Mouse (Mus musculus): Measurements from ENCODE around the gene Klc4.

Klc4 gene

GRCm38 (mm10) chr17:46619683-46620357 lies 26.0 kb downstream of the Klc4 start:
- no peak for DNase-seq

GRCm38 (mm10) chr17:46618769-46619682 lies 26.8 kb downstream of the Klc4 start:
- no peak for DNase-seq

- DNase-seq: no peak
Observed at GRCm38 (mm10) chr17:46618394-46618768, 27.4 kb downstream of the Klc4 start.

GRCm38 (mm10) chr17:46617799-46618198 lies 28.0 kb downstream of the Klc4 start:
- DNase-seq: no peak

GRCm38 (mm10) chr17:46613229-46613628 lies 32.6 kb downstream of the Klc4 start:
- no peak for DNase-seq

- DNase-seq: no peak
Observed at GRCm38 (mm10) chr17:46612820-46613219, 33.0 kb downstream of the Klc4 start.

- DNase-seq: no peak
Observed at GRCm38 (mm10) chr17:46612189-46612588, 33.6 kb downstream of the Klc4 start.

GRCm38 (mm10) chr17:46611316-46611715 lies 34.5 kb downstream of the Klc4 start:
- DNase-seq: no peak

GRCm38 (mm10) chr17:46609721-46610514 lies 35.9 kb downstream of the Klc4 start:
- no peak for DNase-seq

- no peak for DNase-seq
Observed at GRCm38 (mm10) chr17:46605987-46606386, 39.8 kb downstream of the Klc4 start.

- no peak for DNase-seq
Observed at GRCm38 (mm10) chr17:46605126-46605525, 40.7 kb downstream of the Klc4 start.

- no peak for DNase-seq
Observed at GRCm38 (mm10) chr17:46603229-46603628, 42.6 kb downstream of the Klc4 start.

- no peak for DNase-seq
Observed at GRCm38 (mm10) chr17:46602212-46602611, 43.6 kb downstream of the Klc4 start.

- DNase-seq: no peak
Observed at GRCm38 (mm10) chr17:46600569-46600968, 45.3 kb downstream of the Klc4 start.

- DNase-seq: no peak
Observed at GRCm38 (mm10) chr17:46598963-46599362, 46.9 kb downstream of the Klc4 start.

- DNase-seq: no peak
Observed at GRCm38 (mm10) chr17:46597956-46598355, 47.9 kb downstream of the Klc4 start.

- DNase-seq: no peak
Observed at GRCm38 (mm10) chr17:46595336-46595735, 50.5 kb downstream of the Klc4 start.

GRCm38 (mm10) chr17:46594606-46595005 lies 51.2 kb downstream of the Klc4 start:
- no peak for DNase-seq

- no peak for DNase-seq
Observed at GRCm38 (mm10) chr17:46593124-46593523, 52.7 kb downstream of the Klc4 start.

GRCm38 (mm10) chr17:46591406-46591805 lies 54.4 kb downstream of the Klc4 start:
- no peak for DNase-seq

GRCm38 (mm10) chr17:46590439-46590838 lies 55.4 kb downstream of the Klc4 start:
- no peak for DNase-seq

GRCm38 (mm10) chr17:46589635-46590314 lies 56.0 kb downstream of the Klc4 start:
- no peak for DNase-seq

GRCm38 (mm10) chr17:46588913-46589312 lies 56.9 kb downstream of the Klc4 start:
- no peak for DNase-seq
